Mouse (Mus musculus) layer of hippocampus, adult 2 months (tissue): ENCODE measurements at regions not wholly inside any gene's neighbourhood (a gene's known extent, or its start where the extent isn't known, plus 50 kb on each side); places are given as distances from the start of the nearest gene placed in this dataset.
"Not testable (repeated sequence)": the region's sequence is repeated elsewhere in the genome, so short reads cannot be mapped to it uniquely, and the experiment has no call there.

Experiments used
- DNase-seq, 2 experiments: peaks; one replicate each; pipeline ENCODE4 v3.0.0; 2022; ENCODE audit warnings: low spot score in 2 of 2
- H3K27ac ChIP-seq: fragments of 200-600 bp; 2 replicates; pipeline ENCODE4 v1.8.1; 2022
- H3K4me3 ChIP-seq: fragments of 200-600 bp; 2 replicates; pipeline ENCODE4 v1.8.1; 2022; ENCODE audit warnings: mild to moderate bottlenecking
- CTCF ChIP-seq: fragments of 200-600 bp; conservative IDR thresholded peaks from 2 replicates; pipeline ENCODE4 v1.8.1; 2022; ENCODE audit warnings: antibody characterized with exemption, mild to moderate bottlenecking, moderate library complexity

GRCm38 (mm10) chr9:113101733-113102132 is 606.3 kb downstream of the Pdcd6ip start:
- no peak for DNase-seq
- Histone ChIP-seq H3K27ac (no peak overlapping the region), H3K4me3 (no peak overlapping the region)
- no peak for TF ChIP-seq CTCF

- TF ChIP-seq CTCF = no peak
- no peak for DNase-seq
- Histone ChIP-seq H3K4me3 (no peak overlapping the region), H3K27ac (no peak overlapping the region)
Measured at GRCm38 (mm10) chr9:113100641-113101040, 607.4 kb downstream of the Pdcd6ip start.

GRCm38 (mm10) chr9:113095421-113095820 is 612.6 kb downstream of the Pdcd6ip start:
- DNase-seq, H3K4me3 ChIP-seq, H3K27ac ChIP-seq: not testable (repeated sequence)

- TF ChIP-seq CTCF = no peak
- Histone ChIP-seq H3K4me3 (no peak overlapping the region), H3K27ac (no peak overlapping the region)
- DNase-seq = no peak
Measured at GRCm38 (mm10) chr9:113093863-113094390, 614.1 kb downstream of the Pdcd6ip start.

GRCm38 (mm10) chr9:113091881-113092280 is 616.2 kb downstream of the Pdcd6ip start:
- no peak for DNase-seq
- H3K4me3 ChIP-seq = no peak overlapping the region
- no peak for TF ChIP-seq CTCF
- peak overlapping the region; percentile 70 for H3K27ac ChIP-seq

- no peak overlapping the region for H3K4me3 ChIP-seq
- TF ChIP-seq CTCF = no peak
- DNase-seq = peak in 1 of 2 experiments; percentile 36
- peak overlapping the region; percentile 55 for H3K27ac ChIP-seq
Measured at GRCm38 (mm10) chr9:113087786-113088185, 620.3 kb downstream of the Pdcd6ip start.

GRCm38 (mm10) chr9:113085281-113085810 is 622.7 kb downstream of the Pdcd6ip start:
- DNase-seq = no peak
- no peak for TF ChIP-seq CTCF
- H3K4me3 ChIP-seq = no peak overlapping the region
- no peak overlapping the region for H3K27ac ChIP-seq

GRCm38 (mm10) chr9:113074866-113075265 is 633.2 kb downstream of the Pdcd6ip start:
- Histone ChIP-seq H3K4me3 (no peak overlapping the region), H3K27ac (no peak overlapping the region)
- no peak for DNase-seq
- no peak for TF ChIP-seq CTCF

- H3K4me3 ChIP-seq = no peak overlapping the region
- no peak for TF ChIP-seq CTCF
- no peak for DNase-seq
- H3K27ac ChIP-seq = no peak overlapping the region
Measured at GRCm38 (mm10) chr9:113057415-113057814, 650.6 kb downstream of the Pdcd6ip start.

- no peak for TF ChIP-seq CTCF
- peak overlapping the region; percentile 65 for H3K27ac ChIP-seq
- peak; percentile 17 to 44 for DNase-seq
- H3K4me3 ChIP-seq = no peak overlapping the region
Measured at GRCm38 (mm10) chr9:113044556-113045178, 663.4 kb downstream of the Pdcd6ip start.

GRCm38 (mm10) chr9:113040885-113041284 is 667.2 kb downstream of the Pdcd6ip start:
- DNase-seq = no peak
- TF ChIP-seq CTCF = no peak
- H3K4me3 ChIP-seq = no peak overlapping the region
- H3K27ac ChIP-seq = no peak overlapping the region

- no peak for DNase-seq
- TF ChIP-seq CTCF = no peak
- Histone ChIP-seq H3K27ac (no peak overlapping the region), H3K4me3 (no peak overlapping the region)
Measured at GRCm38 (mm10) chr9:113033996-113034395, 674.1 kb downstream of the Pdcd6ip start.

- no peak for DNase-seq
- no peak for TF ChIP-seq CTCF
- Histone ChIP-seq H3K27ac (no peak overlapping the region), H3K4me3 (no peak overlapping the region)
Measured at GRCm38 (mm10) chr9:113029091-113029490, 679.0 kb downstream of the Pdcd6ip start.

- TF ChIP-seq CTCF = no peak
- Histone ChIP-seq H3K4me3 (no peak overlapping the region), H3K27ac (no peak overlapping the region)
- no peak for DNase-seq
Measured at GRCm38 (mm10) chr9:113026904-113027193, 681.2 kb downstream of the Pdcd6ip start.
